Mouse (Mus musculus) cerebellum, adult 2 months (tissue): ENCODE measurements around the gene Rps6ka5.

Experiments
- CTCF ChIP-seq: fragments of 200-500 bp; IDR thresholded peaks from 2 replicates; pipeline ENCODE4 v1.5.1; 2011; ENCODE audit warnings: low read depth, mild to moderate bottlenecking, control low read depth, low read length, moderate library complexity, borderline replicate concordance; ENCODE audit not compliant: insufficient read depth
- POLR2A ChIP-seq: fragments of 200-500 bp; IDR thresholded peaks from 2 replicates; pipeline ENCODE4 v1.6.1; 2011; ENCODE audit warnings: low read length, control low read depth, borderline replicate concordance; ENCODE audit not compliant: insufficient read depth

DNA sequence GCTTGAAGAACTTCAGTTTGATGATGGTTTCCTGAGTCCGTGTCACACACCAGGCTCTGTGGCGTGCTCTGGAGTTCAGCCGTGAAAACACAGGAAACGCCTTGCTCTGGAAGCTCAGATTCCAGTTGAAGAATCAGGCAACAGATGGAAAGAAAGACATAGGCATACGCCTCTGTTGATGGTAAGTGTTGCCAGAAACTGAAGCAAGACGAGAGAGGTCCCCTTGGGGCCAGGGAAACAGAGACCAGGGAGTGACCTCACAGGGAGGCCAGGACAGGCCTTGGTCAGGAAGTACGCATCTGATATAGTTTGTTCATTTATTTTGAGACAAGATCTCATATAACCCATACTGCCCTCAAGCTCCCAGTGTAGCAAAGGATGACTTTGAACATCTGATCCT, 48.0 kb upstream of the Rps6ka5 start:
- TF ChIP-seq CTCF (no peak), POLR2A (no peak)
